Mouse (Mus musculus): ENCODE results near the gene Gstt4. TPM values are rescaled to one million over a fixed set of nuclear protein-coding genes. Genes with fewer than 3 reads are reported as not detected.

The Gstt4 gene
- polyA plus RNA-seq (2012; fragmentation: generic; extraction: Trizol): not detected

DNA sequence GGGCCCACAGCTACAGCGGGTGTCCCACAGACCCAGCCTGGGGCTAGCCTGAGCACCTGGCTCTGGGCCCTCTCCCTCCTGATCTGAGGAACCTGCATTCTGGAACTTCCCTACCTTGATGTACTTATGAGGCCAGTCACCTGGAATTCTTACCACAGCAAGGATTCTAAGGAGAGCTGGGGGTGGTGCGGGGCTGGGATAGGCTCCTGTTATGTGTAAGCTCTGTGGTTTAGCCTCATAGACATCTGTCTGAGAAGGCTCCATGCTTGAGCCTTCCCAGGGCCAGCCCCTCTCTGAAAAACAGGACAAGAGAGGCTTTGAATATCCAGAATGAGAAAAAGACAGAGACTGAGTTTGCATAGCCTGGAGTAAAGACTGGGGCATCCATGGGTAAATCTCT is at the start of gene Gstt4:
Gene Gstt4 (minus strand): TSS at position 101 of the 400 bp plus-strand sequence.

DNA sequence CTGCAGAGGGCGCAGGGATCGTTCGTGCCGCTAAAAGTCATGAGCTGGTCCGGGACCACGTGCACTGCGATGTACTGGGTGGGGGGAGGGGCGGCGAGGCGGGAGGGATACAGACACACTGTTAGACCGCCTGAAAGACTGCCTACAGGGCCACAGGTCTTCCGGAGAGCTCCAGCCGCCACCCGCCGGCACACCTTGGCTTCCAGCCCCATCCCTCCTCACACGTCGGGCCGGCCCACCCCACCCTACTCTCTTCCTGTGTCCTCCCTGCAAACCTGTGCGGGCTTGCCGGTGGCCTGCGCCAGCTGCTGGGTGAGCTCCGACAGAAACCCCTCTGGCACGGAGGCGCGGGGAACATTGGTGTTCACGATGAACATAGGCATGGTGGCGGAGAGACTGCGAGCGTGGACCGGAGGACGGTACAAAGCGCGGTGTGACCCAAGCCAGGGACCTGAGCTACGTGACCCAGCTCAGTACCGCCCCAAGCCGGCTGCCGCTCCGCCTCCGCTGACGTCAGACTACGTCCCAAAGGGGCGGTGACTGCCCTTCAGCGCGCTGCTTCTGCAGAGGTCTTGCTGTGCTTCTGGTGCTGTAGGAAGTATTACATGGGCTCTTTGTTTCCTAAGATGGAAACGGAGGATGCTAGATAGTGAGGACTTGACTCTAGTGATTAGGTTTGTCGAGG is 37.6 kb upstream of the Gstt4 start, which contains the start of gene Mif:
Gene Mif (minus strand): TSS at position 455 of the 685 bp plus-strand sequence.

DNA sequence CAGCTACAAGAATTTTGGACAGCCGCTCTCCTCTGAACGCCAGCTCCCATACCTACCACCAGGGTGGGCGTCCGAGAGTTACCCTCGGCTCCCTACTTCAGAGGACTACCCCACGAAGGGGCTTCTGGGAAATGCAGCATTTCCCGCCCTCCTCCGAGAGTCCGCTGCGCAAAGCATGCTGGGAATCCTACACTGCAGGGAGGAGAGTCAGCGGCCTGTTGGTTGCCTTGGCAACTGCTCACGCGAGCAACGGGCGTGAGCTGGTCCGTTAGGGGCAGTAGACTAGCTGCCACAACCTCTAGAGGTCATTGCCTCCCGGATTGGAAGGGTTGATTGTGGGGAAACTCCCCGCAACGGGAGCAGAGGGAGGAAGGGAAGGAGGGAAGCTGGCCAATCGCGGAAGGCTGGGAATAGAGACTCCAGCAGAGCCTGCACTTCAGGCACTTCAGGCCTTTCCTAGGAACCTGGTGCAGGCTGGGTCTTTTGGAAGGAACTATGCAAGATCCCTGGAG is 15.0 kb upstream of the Gstt4 start, which contains the start of gene Gstt2:
Gene Gstt2 (minus strand): TSS at position 177 of the 512 bp plus-strand sequence.

GRCm38 (mm10) chr10:75798176-75798696 is 24.1 kb downstream of the Gstt4 start, which contains the start of gene Gstt1:
Gstt1 (minus strand) TSS chr10:75798584.

GRCm38 (mm10) chr10:75780769-75781578 is 41.4 kb downstream of the Gstt4 start, which contains the start of the genes Gm20441 and Gstt3:
Gm20441 (minus strand) TSS chr10:75780954.
Gstt3 (minus strand) TSS chr10:75781414.

DNA sequence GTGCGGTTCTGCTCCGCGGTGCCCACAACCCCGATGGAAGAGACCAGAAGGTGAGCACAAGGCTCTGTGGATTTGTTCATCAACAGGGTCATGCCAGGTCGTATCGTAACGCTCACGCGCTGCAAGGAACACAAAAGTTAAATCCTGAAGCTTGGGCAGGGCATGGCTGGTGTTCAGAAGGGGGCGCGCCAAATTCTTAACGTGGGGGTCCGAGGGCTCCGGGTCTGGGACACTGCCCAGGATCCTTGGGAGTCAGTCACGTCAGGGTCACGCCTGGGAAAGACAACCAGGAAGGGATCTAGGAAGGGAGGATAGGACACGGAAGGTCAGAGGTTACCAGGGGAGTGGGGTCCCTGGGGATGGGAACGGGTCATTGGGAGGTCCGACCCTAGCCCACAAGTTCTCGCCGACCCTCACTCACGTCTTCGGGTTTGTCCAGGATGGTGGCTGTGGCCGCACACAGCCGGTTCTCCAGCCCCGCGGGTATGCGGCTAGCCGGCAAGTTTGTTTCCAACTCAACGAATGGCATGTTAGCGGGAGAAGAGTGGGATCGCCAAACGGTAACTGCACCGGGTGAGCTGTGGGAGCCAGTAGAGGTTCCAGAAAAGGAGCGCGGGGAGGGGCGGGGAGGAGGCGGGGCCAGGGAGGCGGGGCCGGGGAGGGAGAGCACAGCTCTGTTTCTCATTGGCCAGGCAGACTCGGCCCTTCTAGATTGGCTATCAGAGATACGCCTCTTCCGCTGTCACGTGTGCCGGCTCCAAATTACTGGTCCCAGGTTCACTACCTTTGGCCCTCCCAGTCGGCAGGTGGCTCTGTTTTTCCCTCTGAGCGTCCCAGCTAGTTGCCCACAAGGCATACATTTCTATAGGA is 49.3 kb downstream of the Gstt4 start, which contains the start of gene Ddt:
Gene Ddt (minus strand): TSS at position 620 of the 870 bp plus-strand sequence.

Other genes starting within 250 kb of the Gstt4 start
- 1 to 10 TPM in 1 of 2 experiments, under 1 TPM in 1; 0.02 to 2.8 TPM for gene Ggt5, start 233.2 kb downstream of the Gstt4 start, polyA plus RNA-seq (2012; fragmentation: generic; extraction: Trizol)
- gene Susd2, start 178.5 kb downstream of the Gstt4 start, polyA plus RNA-seq (2012; fragmentation: generic; extraction: Trizol): 1 to 10 TPM in 1 of 2 experiments, under 1 TPM in 1; 0.04 to 8.0 TPM
- 10 to 100 TPM; 10.8 to 44.7 TPM for gene Cabin1, start 58.2 kb downstream of the Gstt4 start, polyA plus RNA-seq (2012; fragmentation: generic; extraction: Trizol)
- gene Ddt, start 49.1 kb downstream of the Gstt4 start, polyA plus RNA-seq (2012; fragmentation: generic; extraction: Trizol): 10 to 100 TPM; 42.5 to 79.9 TPM
- not detected for gene Gm20441, start 41.6 kb downstream of the Gstt4 start, polyA plus RNA-seq (2012; fragmentation: generic; extraction: Trizol)
- 1 to 10 TPM in 1 of 2 experiments, under 1 TPM in 1; 0.42 to 3.1 TPM for gene Gstt3, start 41.1 kb downstream of the Gstt4 start, polyA plus RNA-seq (2012; fragmentation: generic; extraction: Trizol)
- gene Gstt1, start 24.0 kb downstream of the Gstt4 start, polyA plus RNA-seq (2012; fragmentation: generic; extraction: Trizol): 10 to 100 TPM in 1 of 2 experiments, 1 to 10 TPM in 1; 6.2 to 43.9 TPM
- gene Gstt2, start 14.9 kb upstream of the Gstt4 start, polyA plus RNA-seq (2012; fragmentation: generic; extraction: Trizol): 1 to 10 TPM in 1 of 2 experiments, under 1 TPM in 1; 0.08 to 1.2 TPM
- 1,000 to 10,000 TPM in 1 of 2 experiments, 100 to 1,000 TPM in 1; 771 to 3,948 TPM for gene Mif, start 37.7 kb upstream of the Gstt4 start, polyA plus RNA-seq (2012; fragmentation: generic; extraction: Trizol)
- gene Derl3, start 70.9 kb upstream of the Gstt4 start, polyA plus RNA-seq (2012; fragmentation: generic; extraction: Trizol): under 1 TPM in 1 of 2 experiments, not detected in 1; 0.45 TPM
- gene Smarcb1, start 99.1 kb upstream of the Gstt4 start, polyA plus RNA-seq (2012; fragmentation: generic; extraction: Trizol): 100 to 1,000 TPM; 149 to 179 TPM
- 1 to 10 TPM in 1 of 2 experiments, under 1 TPM in 1; 0.40 to 2.4 TPM for gene Chchd10, start 110.6 kb upstream of the Gstt4 start, polyA plus RNA-seq (2012; fragmentation: generic; extraction: Trizol)
- gene Mmp11, start 114.0 kb upstream of the Gstt4 start, polyA plus RNA-seq (2012; fragmentation: generic; extraction: Trizol): 10 to 100 TPM; 27.3 to 82.1 TPM
- gene Gm867, start 118.1 kb upstream of the Gstt4 start, polyA plus RNA-seq (2012; fragmentation: generic; extraction: Trizol): not detected
- gene Vpreb3, start 120.5 kb upstream of the Gstt4 start, polyA plus RNA-seq (2012; fragmentation: generic; extraction: Trizol): not detected
- gene Gm5134, start 132.0 kb upstream of the Gstt4 start, polyA plus RNA-seq (2012; fragmentation: generic; extraction: Trizol): not detected
- 1 to 10 TPM in 1 of 2 experiments, under 1 TPM in 1; 0.47 to 3.3 TPM for gene Zfp280b, start 210.1 kb upstream of the Gstt4 start, polyA plus RNA-seq (2012; fragmentation: generic; extraction: Trizol)

All from C3H10T1/2 (cell line).